Mouse (Mus musculus) lung, embryonic 16.5 days (tissue): Measurements from ENCODE around the gene Lyz1. TPM values are rescaled to one million over a fixed set of nuclear protein-coding genes. Genes with fewer than 3 reads are reported as not detected.
"Not testable (repeated sequence)": the region's sequence is repeated elsewhere in the genome, so short reads cannot be mapped to it uniquely, and the experiment has no call there.

Experiments
- ATAC-seq: fragments of 200-750 bp; cut with Nextera tagmentation; 2 replicates; pipeline ENCODE4 v1.8.0; 2017; ENCODE audit warnings: low read depth, mild to moderate bottlenecking, moderate library complexity
- H3K27ac ChIP-seq: fragments of 300-500 bp; sonication (generic); 2 replicates; pipeline ENCODE4 v1.5.1; 2014; ENCODE audit warnings: mild to moderate bottlenecking, control low read depth, low read length
- H3K27me3 ChIP-seq: fragments of 300-500 bp; sonication (generic); 2 replicates; pipeline ENCODE4 v1.6.1; 2014; ENCODE audit warnings: low read depth, low read length, mixed read lengths; ENCODE audit not compliant: control insufficient read depth, insufficient read depth
- H3K36me3 ChIP-seq: fragments of 300-500 bp; sonication (generic); 2 replicates; pipeline ENCODE4 v1.6.1; 2014; ENCODE audit warnings: low read length; ENCODE audit not compliant: control insufficient read depth, insufficient read depth
- H3K4me1 ChIP-seq: fragments of 300-500 bp; sonication (generic); replicated peaks from 2 replicates; pipeline ENCODE4 v1.6.1; 2014; ENCODE audit warnings: low read length, mixed read lengths; ENCODE audit not compliant: control insufficient read depth, insufficient read depth
- H3K4me2 ChIP-seq: fragments of 300-500 bp; sonication (generic); 2 replicates; pipeline ENCODE4 v1.6.1; 2014; ENCODE audit warnings: low read depth, low read length, control low read depth
- H3K4me3 ChIP-seq: fragments of 300-500 bp; sonication (generic); 2 replicates; pipeline ENCODE4 v1.5.1; 2014; ENCODE audit warnings: mild to moderate bottlenecking, low read length, control low read depth
- H3K9ac ChIP-seq: fragments of 300-500 bp; sonication (generic); 2 replicates; pipeline ENCODE4 v1.6.1; 2014; ENCODE audit warnings: low read length, control low read depth
- H3K9me3 ChIP-seq: fragments of 300-500 bp; sonication (generic); 2 replicates; pipeline ENCODE4 v1.6.1; 2016; ENCODE audit warnings: low read length; ENCODE audit not compliant: control insufficient read depth
- WGBS: fragments of 180-500 bp; shearing (Covaris S2); extraction: QIAGEN DNeasy Blood & Tissue Kit; methylation state at CpG from one replicate; pipeline ENCODE4 v1.1.7; 2014; 5-methylcytosine and 5-hydroxymethylcytosine counted together
- polyA plus RNA-seq: library from polyadenylated mRNA; unstranded; fragments of >200 nt; fragmentation: Nextera tagmentation; extraction: Ambion mirVana; gene quantifications from 2 replicates; pipeline ENCODE4 v1.2.1, GENCODE M21; 2015

Lyz1 gene
- polyA plus RNA-seq, 1 experiment from 2014 or later = 2.5 TPM

GRCm38 (mm10) chr10:117283196-117283595 is 9.5 kb downstream of the Lyz1 start:
- 80% methylated on average over 4 of the region's 4 CpGs for WGBS
- H3K4me2 ChIP-seq, H3K36me3 ChIP-seq, ATAC-seq, H3K4me3 ChIP-seq, H3K27ac ChIP-seq, H3K9ac ChIP-seq, H3K9me3 ChIP-seq, H3K4me1 ChIP-seq, H3K27me3 ChIP-seq: not testable (repeated sequence)

- no peaks in the 10 kb centered on the region for H3K4me1 ChIP-seq
- H3K27me3 ChIP-seq = no peaks in the 10 kb centered on the region
- H3K27ac ChIP-seq = no peak overlapping the region
- no peaks in the 10 kb centered on the region for H3K36me3 ChIP-seq
- no peak overlapping the region for H3K4me3 ChIP-seq
- ATAC-seq = no peak
- H3K4me2 ChIP-seq = no peak overlapping the region
- no peaks in the 10 kb centered on the region for H3K9me3 ChIP-seq
- WGBS = 72% methylated on average over 2 of the region's 2 CpGs
- H3K9ac ChIP-seq = no peak overlapping the region
Measured at GRCm38 (mm10) chr10:117282551-117282950, 10.1 kb downstream of the Lyz1 start.

GRCm38 (mm10) chr10:117282049-117282448 is 10.6 kb downstream of the Lyz1 start, which contains the start of gene Lyz2:
TSS of gene Lyz2 (minus strand) at chr10:117282321.
- Histone ChIP-seq H3K36me3 (no peaks in the 10 kb centered on the region), H3K27ac (no peak within 1 kb of the TSS), H3K4me1 (no peaks in the 10 kb centered on the region), H3K4me2 (no peak within 1 kb of the TSS), H3K4me3 (no peak within 1 kb of the TSS), H3K9me3 (no peaks in the 10 kb centered on the region), H3K27me3 (no peaks in the 10 kb centered on the region), H3K9ac (no peak within 1 kb of the TSS)
- WGBS = 42% methylated on average over 4 of the region's 4 CpGs
- ATAC-seq = no peak

- Histone ChIP-seq H3K9me3 (no peaks in the 10 kb centered on the region), H3K4me3 (no peak overlapping the region), H3K4me1 (no peaks in the 10 kb centered on the region), H3K27me3 (no peaks in the 10 kb centered on the region), H3K36me3 (no peaks in the 10 kb centered on the region), H3K9ac (no peak overlapping the region), H3K4me2 (no peak overlapping the region), H3K27ac (no peak overlapping the region)
- no peak for ATAC-seq
- WGBS = 63% methylated on average over 7 of the region's 7 CpGs
Measured at GRCm38 (mm10) chr10:117281381-117281920, 11.2 kb downstream of the Lyz1 start.

- no peak overlapping the region for H3K4me3 ChIP-seq
- no peaks in the 10 kb centered on the region for H3K9me3 ChIP-seq
- no peak for ATAC-seq
- no peak overlapping the region for H3K9ac ChIP-seq
- H3K4me1 ChIP-seq = no peaks in the 10 kb centered on the region
- no peaks in the 10 kb centered on the region for H3K27me3 ChIP-seq
- WGBS = 52% methylated on average over 1 of the region's 1 CpGs
- no peak overlapping the region for H3K27ac ChIP-seq
- no peaks in the 10 kb centered on the region for H3K36me3 ChIP-seq
- H3K4me2 ChIP-seq = no peak overlapping the region
Measured at GRCm38 (mm10) chr10:117280000-117280399, 12.7 kb downstream of the Lyz1 start.

- WGBS = 41% methylated on average over 2 of the region's 2 CpGs
- H3K27ac ChIP-seq, ATAC-seq, H3K36me3 ChIP-seq, H3K27me3 ChIP-seq, H3K4me3 ChIP-seq, H3K9ac ChIP-seq, H3K9me3 ChIP-seq, H3K4me1 ChIP-seq, H3K4me2 ChIP-seq: not testable (repeated sequence)
Measured at GRCm38 (mm10) chr10:117278510-117278909, 14.2 kb downstream of the Lyz1 start.

- not testable (repeated sequence) for H3K4me3 ChIP-seq, H3K9ac ChIP-seq, H3K27me3 ChIP-seq, H3K36me3 ChIP-seq, H3K27ac ChIP-seq, H3K4me2 ChIP-seq, H3K4me1 ChIP-seq, ATAC-seq, H3K9me3 ChIP-seq
- WGBS = 74% methylated on average over 9 of the region's 9 CpGs
Measured at GRCm38 (mm10) chr10:117277779-117278178, 14.9 kb downstream of the Lyz1 start.

- Histone ChIP-seq H3K4me1 (no peaks in the 10 kb centered on the region), H3K4me2 (no peak overlapping the region), H3K36me3 (no peaks in the 10 kb centered on the region), H3K9me3 (no peaks in the 10 kb centered on the region), H3K9ac (no peak overlapping the region), H3K27ac (no peak overlapping the region), H3K4me3 (no peak overlapping the region), H3K27me3 (no peaks in the 10 kb centered on the region)
- no peak for ATAC-seq
- WGBS = 80% methylated on average over 10 of the region's 10 CpGs
Measured at GRCm38 (mm10) chr10:117275681-117276369, 16.8 kb downstream of the Lyz1 start.

- H3K4me1 ChIP-seq, H3K9me3 ChIP-seq, H3K4me3 ChIP-seq, ATAC-seq, H3K9ac ChIP-seq, H3K4me2 ChIP-seq, H3K36me3 ChIP-seq, H3K27me3 ChIP-seq, H3K27ac ChIP-seq: not testable (repeated sequence)
- WGBS = 65% methylated on average over 2 of the region's 7 CpGs
Measured at GRCm38 (mm10) chr10:117274645-117275044, 18.0 kb downstream of the Lyz1 start.
